Mouse (Mus musculus) left cerebral cortex, postnatal 10 days (tissue): ENCODE measurements at regions not wholly inside any gene's neighbourhood (a gene's known extent, or its start where the extent isn't known, plus 50 kb on each side); places are given as distances from the start of the nearest gene placed in this dataset.

Experiments
- DNase-seq, 2 experiments: peaks; one replicate each; pipeline ENCODE4 v3.0.0; 2021 to 2022; ENCODE audit warnings: low spot score in 2 of 2, mixed read lengths in 1 of 2; ENCODE audit errors: extremely low spot score in 1 of 2
- intact Hi-C: fragments of 180-260 bp; cut with DNase I; formaldehyde crosslinking; loops from one replicate; pipeline ENCODE4 v1.15.1; 2025

DNA sequence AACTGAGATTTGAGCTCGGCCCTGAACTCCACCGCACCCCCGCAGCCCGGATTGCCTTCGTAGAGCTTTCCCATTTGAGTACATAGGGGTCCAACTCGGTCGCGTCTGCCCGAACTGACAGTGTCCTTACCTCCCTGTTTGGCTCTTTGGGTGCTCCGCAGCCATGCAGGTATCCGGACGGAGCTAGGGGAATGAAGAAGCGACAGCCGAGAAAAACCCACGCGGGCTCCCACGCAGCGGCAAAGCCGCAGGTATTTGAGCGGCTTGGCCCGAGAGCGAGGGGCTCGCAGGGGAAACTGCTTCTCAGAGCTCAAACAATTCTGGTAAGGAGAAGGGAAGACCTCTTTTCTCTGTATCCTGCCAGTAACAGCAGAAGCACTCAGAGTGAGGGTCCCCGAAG is 82.5 kb downstream of the Kcnrg start:
- intact Hi-C loops = no loop called here
- DNase-seq = no peak

DNA sequence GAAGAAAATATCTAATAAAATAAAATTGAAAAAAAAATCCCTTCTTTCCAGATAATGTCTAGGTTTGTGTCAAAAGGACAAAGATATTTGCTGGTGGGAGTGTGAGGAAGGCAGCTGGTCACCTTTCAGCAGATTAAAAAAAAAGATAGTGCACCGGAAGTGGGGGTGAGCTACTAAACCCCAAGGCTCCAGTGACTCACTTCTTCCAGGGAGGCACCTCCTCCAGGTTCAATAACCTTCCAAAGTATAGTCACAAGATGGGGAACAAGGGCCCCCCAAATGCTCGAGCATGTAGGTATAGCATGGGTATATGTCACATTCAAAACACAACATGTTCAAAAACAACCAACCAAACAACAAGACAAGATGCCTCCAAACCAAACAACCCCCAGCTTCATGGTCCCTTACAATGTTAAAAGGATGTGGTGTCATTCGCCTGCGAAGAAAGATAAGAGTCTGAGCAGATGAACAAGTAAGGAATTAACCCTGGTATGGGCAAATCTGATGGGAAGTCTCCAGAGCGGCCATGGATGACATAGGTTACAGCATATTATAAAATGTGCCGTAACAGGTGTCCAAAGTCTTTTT is 84.6 kb downstream of the Kcnrg start:
- DNase-seq = no peak
- intact Hi-C loops = no loop called here

DNA sequence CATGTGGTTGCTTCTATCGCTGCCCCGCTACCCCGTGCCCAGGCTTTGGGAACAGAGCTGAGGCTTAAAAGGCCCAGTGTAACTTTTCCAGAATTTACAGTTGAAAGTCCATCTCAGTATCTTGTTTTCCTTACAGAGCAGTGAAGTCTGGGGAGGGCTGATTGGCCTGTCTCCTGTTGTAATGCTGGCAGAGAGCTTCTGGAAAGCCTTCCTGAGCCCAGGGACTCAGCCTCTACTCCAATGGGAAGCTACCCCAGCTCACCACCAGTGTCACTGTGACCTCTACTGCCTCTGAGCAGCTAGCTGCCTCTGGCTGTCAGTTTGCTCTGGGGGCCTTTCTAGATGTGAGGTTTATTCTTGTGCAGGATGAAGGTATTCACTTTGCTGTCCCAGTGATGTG is 87.5 kb downstream of the Kcnrg start:
- no peak for DNase-seq
- intact Hi-C loops = no loop called here

DNA sequence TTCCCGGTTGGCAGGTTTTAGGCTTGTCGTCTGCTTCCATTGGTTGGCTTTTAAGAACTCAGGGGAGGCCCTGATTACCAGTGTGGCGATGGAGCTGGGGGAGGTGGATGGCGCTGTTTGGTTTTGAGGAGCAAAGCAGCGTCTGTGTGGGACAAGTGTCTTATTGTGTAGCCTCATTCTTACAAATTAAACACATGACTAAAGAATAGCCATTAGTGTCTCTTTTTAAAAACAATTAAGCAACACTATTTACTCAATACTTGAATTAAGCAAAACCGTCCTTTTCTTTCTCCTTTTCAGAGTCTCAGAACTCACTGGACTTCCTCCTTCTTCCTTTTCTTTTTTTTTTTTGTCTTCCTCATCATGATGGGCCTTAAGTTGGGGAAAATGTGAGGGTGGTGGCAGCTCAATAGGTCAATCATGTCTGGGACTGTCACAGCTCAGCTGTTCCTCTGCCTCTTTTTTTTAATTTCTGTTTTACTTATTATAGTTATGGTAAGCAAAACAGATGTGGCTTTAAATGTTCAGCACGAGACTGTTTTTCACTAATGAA is 89.1 kb downstream of the Kcnrg start:
- no peak for DNase-seq
- intact Hi-C loops = no loop called here

DNA sequence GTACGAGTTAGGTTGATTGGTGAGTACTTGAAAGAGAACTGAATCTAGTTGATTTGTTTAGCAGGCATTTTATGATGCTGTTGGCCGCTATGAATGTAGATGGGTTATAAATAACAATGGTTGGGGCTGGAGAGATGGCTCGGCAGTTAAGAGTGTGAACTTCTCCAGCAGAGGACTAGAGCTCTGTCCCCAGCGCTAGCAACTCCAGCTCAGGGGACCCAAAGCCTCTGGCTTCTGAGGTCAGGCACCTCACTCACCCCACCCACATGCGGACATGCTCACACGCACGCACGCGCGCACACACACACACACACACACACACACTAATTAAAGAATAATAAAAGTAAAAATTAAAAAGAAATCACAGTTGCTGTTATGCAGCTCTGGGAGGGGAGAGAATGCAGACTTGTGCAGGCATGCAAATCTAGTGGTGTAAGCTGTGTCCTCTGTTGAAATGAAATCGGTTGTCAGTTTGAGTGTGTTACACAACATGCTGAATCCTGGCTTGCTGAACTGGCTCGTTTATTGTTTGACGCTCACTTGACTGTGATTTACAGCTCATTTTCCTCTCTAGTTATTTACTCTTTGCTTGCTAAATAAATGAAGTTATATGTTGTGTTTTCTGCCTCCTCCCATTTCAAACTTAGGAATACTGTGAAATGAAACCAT is 89.8 kb downstream of the Kcnrg start:
- intact Hi-C loops = no loop called here
- no peak for DNase-seq

DNA sequence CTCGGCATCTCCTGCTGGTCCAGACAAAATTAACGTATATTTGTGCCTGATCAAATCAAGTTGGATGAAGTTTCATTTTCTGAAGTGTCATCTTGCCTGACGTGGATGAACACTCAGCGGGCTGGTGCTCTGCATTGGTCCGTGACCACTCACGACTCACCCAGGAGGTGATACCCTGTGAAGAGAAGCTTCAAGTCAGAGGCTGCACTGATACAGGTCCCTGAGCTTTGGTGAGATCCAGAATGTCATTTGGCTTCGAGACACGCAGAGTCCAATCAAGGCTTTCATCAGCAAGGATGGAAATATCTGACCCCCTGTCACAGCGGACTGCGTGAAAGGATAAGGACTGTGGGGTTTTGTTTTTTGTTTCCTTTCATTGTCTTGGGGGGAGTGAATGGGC is 90.4 kb downstream of the Kcnrg start:
- intact Hi-C loops = no loop called here
- no peak for DNase-seq

DNA sequence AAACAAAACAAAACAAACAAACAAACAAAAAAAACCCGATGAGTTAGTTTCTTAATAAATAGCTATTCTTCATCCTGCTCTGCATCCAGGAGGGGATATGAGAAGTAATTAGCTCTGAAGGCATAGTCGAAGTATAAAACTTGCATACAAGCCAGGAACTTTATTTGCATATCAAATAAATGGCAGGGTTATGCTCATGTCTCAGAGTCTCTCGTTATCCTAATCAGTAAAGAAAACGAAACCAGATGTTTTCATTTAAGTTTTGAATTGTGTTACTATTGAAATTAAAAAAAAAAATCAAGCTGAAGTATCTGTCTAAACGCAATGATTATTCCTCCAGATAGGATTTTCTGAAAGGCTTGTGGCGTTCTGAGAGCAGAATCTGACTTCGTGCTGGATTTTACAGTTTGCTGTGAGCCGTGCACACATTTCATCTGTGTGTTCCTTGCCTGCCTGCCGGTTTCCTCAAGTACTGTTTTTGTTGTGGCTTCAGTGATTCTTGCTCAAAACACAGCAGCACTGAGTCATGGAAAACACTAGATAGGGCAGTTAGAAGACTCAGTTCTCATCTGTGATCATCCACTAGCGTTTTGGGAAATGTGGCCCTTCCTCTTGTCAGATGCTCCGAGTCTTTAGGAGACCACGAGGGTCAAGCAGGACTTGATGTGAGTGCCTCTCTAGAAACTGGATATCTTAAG is 91.2 kb downstream of the Kcnrg start:
- no peak for DNase-seq
- intact Hi-C loops = no loop called here

DNA sequence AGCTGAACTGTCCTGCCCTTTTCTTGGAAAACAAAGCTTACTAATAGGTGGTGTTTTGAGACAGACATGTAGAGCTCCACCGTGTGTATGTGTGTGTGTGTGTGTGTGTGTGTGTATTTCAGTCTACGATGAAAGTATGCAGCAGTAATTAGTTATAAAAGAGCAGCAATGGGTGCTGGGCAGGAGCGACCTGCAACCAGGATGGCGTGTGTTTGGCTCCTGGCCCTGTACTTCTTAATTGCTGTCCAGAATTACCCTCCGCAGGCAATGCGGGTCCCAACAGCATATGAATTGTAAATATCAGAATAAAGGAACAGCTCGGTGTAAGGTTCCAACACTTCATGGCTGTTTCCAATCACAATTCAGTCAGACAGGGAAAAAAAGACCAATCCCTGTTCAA is 92.4 kb downstream of the Kcnrg start:
- intact Hi-C loops = no loop called here

DNA sequence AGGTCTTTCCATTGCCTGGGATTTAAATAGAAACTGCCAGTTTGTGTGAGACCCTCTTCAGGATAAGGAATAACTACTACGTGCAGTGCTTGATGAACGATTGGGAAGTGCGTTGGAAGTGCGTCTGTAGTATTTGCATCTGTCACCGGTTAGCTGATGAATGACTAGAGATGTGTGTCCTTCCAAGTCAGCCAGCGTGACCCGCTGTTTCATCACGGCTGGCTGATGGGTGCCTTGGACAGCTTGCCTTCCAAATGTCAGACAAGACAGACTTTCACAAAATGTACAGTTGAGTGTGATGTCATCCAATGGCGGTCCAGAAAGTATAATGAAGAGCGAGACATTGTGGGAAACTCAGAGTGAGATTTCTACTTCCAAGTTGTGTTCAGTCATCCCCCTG is 93.9 kb downstream of the Kcnrg start:
- no peak for DNase-seq
- intact Hi-C loops = no loop called here

More for the DNA sequence above, 92.4 kb downstream of the Kcnrg start:
- DNase-seq = no peak

DNA sequence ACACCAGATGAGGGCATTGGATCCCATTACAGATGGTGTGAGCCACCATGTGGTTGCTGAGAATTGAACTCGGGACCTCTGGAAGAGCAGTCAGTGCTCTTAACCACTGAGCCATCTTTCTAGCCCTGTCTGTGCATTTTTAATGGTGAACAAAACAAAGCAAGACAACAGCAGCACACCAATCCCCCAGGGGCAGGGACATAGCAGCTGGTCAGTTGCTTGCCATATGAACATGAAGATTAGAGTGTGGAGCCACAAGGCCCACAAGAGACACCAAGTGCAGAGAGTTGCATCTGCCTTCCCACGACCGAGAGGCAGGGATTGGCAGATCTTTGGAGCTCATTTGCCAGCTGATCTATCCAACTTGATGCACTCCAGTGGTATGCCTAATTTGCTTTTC is 96.7 kb downstream of the Kcnrg start:
- DNase-seq = no peak
- intact Hi-C loops = no loop called here

DNA sequence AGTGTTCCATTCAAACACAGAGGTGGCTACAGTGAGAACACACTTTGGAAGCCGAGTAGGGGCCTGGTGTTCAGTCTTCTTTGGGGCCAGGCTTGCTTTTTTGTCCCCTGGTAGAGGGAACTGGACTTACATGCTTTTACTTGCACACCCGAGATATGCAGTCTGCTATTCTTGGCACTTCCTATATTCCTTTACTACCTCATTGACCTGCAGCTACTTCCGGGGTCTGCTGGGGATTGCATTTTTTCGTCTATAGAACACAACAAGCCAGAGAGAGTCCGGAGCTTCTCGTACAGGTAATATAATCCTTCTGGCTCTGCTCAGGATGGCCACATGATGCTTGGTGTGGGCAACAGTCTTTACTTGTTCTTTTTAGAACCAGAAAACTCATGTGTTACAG is 99.7 kb downstream of the Kcnrg start:
- intact Hi-C loops = no loop called here

DNA sequence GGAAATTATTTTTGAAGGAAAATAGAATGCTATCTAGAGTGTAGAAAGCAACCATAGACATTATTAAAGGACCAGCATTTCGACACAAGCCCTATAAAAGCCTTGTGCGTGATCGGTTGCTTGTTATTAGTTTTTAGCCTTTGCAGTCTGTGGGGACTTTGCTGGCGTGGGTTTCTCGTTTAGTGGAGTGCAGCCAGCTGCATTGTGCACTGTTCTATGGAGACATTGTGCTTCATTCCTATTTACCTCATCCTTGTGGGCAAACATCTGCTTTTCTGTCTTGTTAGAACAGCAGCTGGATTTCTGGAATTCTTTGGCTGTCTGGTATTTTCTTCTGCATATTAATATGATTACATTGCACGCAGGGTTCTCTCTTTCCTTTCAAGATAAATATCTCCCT is 101.1 kb downstream of the Kcnrg start:
- intact Hi-C loops = no loop called here
- no peak for DNase-seq

More for the DNA sequence above, 99.7 kb downstream of the Kcnrg start:
- no peak for DNase-seq

DNA sequence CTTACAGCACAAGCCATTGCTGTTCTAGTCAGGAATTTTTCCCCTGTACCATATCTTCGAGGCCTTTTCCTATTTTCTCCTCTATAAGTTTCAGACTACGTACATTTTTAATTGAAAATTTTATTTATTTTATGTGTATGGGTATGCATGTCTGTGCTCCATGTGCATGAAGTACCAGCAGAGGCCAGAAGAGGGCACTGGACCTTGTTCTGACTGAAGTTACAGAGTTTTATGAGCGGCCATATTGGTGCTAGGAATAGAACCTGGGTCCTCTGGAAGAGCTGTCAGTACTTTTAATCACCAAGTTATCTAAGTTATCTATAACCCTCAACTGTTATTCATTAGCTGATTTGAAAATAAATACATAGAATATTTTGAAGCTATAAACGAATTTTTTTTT is 108.5 kb downstream of the Kcnrg start:
- no peak for DNase-seq
- intact Hi-C loops = no loop called here

DNA sequence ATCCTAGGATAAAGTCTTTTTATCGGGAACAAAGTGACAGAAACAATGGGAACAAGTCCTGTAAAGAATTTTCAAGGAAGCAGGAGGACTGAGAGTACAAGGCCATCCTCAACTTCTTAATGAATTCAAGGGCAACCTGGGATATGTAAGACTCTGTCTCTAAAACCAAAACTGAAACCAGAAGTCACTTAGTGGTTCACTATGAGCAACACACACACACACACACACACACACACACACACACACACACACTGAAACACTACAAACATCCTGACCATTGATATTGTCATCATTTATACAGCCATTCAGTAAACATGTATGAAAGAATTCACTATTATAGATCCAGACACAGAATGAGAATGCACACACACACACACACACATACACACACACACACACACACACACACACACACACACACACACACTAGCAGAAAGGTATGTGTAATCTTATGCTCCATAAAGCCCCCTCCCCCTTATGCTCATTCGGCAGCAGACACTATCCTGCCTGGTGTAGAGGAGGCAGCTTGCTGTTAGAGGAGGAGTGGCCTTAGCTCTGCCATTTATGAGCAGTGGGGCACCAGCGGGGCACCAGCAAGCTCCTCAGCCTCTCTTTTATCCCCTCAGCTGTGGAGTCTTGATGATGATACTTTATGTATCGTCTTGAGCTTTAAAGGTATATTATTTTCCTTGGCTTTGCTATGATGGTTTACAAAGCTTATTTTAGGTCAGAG is 111.3 kb downstream of the Kcnrg start:
- no peak for DNase-seq
- intact Hi-C loops = no loop called here

DNA sequence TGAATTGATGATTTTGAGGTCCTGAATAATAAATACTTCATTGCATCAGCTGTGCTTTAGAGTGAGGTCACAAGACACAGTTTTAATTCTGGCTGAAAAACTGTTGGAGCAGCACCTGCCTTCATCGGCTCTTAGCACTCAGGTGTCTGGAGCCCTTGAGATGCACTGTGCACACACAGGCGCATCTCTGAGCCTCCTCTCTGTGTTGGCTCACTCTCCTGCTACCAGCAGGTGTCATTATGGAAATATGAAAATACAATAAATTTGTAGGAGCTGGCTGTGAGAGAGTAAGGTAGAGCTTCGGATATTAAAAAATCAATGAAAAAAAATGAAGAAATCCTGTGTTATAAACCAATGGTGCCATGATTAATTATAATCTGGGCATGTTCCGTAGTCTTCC is 114.0 kb downstream of the Kcnrg start:
- intact Hi-C loops = no loop called here
- DNase-seq = no peak

DNA sequence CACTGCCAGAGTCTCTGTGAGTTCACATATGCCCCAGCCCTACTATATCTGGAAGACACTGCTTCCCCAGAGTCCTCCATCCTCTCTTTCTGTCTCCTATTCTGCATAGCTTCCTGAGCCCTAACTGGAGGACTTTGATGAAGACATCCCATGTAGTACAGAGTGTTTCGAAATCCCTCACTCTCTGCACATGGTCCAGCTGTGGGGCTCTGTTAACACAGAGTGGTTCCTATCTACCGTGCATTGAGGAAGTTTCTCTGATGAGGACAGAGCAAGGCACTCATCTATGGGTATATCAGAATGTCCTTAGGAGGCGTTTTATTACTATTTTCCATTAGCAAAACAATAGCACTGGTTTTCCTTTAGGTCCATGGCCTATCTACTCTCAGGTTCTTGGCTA is 117.7 kb downstream of the Kcnrg start:
- intact Hi-C loops = no loop called here
- no peak for DNase-seq

DNA sequence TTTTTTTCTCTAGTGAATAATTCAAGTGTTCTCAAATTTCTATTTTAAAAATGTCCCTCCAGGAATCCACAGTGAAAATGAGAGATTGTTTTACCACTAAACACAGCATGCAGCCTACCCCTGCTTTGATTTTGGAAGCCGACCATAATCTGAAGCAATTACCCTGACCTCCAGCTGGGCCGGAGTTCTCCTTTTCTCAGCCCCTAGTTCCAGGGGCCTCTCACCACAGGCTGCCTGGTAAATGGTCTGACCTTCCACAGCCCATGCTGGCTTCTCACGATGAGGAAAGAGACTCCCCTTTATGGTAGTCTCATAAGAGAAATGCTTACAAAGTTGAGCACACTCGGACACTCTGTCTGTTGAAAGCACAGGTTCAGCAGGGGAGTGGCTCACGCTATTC is 121.3 kb downstream of the Kcnrg start:
- no peak for DNase-seq
- intact Hi-C loops = no loop called here

DNA sequence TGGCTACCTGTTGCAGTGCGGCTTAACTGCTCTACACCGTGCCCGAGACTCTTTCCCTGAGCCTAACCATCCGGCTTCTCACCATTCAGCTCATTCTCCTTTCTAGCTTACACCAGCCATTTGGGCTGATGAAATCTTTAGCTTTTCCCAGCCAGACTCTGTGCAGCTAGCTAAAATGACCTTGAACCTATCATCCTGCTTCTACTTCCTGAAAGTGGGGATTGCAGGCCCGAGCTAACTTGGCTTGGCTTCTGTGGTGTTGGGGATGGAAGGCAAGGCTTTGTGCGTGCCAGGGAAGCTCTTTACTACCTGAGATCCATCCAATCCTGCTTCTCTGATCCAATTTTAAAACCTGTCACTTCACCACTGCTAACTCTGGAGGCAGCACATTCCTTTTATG is 128.3 kb downstream of the Kcnrg start:
- intact Hi-C loops = no loop called here
- no peak for DNase-seq

DNA sequence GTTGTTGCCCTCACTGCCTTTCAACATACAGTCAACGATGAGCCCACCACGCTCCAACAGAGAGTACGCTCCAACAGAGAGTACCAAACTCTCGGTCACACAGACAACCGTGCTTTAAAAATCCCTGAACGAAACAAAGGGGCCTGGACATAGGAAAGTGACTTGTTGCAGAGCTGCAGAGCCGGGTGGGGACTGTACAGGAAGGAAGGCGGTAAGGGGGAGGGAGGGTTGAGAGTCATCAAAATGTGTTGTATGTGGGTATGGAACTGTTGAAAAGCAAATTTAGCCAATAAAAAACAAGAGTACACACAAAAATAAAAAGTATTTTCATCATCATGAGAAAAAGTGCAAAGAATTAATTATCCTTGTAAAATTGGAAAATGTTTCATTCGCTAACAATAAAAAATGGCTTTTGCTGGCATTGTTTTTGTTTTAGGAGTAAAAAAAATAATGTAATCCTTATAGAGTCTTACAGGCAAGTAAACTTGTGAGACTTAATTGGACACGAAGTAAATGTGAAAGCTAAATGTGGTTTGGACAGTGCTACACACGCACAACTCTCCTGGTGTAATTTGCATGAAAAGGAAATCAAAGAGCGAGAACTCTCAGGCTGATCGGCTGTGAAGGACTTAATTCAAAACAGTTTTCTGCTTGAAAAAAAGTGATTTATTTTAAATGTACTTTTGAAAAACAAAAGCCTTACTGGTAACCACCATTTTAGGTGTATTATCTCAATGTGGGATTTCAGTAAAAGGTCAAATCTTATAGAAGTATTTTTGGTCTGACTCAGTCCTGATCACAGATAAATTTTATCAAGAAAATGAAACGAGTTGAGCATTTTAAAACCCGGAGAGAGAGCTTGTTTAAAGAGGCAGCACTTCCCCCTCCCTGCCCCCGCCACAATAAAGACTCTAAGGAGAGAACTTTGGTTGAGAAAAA is 129.4 kb downstream of the Kcnrg start:
- intact Hi-C loops = no loop called here
- no peak for DNase-seq
